Mouse (Mus musculus): ENCODE results near the gene Gm10073.

Gene Gm10073

DNA sequence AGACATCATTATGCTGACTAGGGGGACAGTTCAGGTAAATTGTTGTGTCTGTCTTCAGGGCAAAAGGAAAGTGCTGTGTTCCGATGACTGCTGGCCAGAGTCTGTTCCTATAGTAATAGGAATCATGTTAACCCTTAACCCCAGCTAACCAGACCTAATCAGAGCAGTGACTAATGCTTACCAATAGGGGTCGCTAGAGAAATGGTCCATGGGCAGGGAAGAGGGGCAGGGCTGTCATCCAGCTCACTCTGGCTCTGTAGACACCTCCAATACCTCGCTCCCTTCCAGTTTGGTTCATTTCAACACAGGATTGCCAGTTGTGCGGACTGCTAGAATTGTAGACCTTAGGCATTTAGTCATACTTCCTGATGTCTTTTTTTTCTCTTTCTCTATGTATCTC, 37.8 kb downstream of the Gm10073 start:
- peaks cover 6% of the 10 kb centered on the region for H3K9me3 ChIP-seq (ENCODE audit: low read length)
- peaks cover 59% of the 10 kb centered on the region for H3K36me3 ChIP-seq (ENCODE audit: insufficient read depth, low read length)
- TF ChIP-seq POU5F1 (IDR thresholded peaks at IDR 0.05; ENCODE audit: borderline replicate concordance, low read length), result no peak
- TF ChIP-seq NANOG (IDR thresholded peaks at IDR 0.05; ENCODE audit: borderline replicate concordance, low read length), result no peak
- peak; percentile 93 for TF ChIP-seq CTCF (conservative IDR thresholded peaks at IDR 0.05; ENCODE audit: low read length)
- H3K4me1 ChIP-seq (replicated peaks; ENCODE audit: low read depth, low read length), result peaks cover 48% of the 10 kb centered on the region
- no peaks in the 10 kb centered on the region for H3K27me3 ChIP-seq (ENCODE audit: insufficient read depth, low read length)
- H3K4me3 ChIP-seq (replicated peaks; ENCODE audit: low read length), result no peak overlapping the region

- Histone ChIP-seq H3K4me3 (replicated peaks; ENCODE audit: low read length) (no peak overlapping the region), H3K27me3 (ENCODE audit: insufficient read depth, low read length) (no peaks in the 10 kb centered on the region), H3K4me1 (replicated peaks; ENCODE audit: low read depth, low read length) (peaks cover 39% of the 10 kb centered on the region), H3K9me3 (ENCODE audit: low read length) (peaks cover 16% of the 10 kb centered on the region), H3K36me3 (ENCODE audit: insufficient read depth, low read length) (peaks cover 59% of the 10 kb centered on the region)
- no peak for TF ChIP-seq NANOG (IDR thresholded peaks at IDR 0.05; ENCODE audit: borderline replicate concordance, low read length)
- TF ChIP-seq POU5F1 (IDR thresholded peaks at IDR 0.05; ENCODE audit: borderline replicate concordance, low read length), result no peak
- TF ChIP-seq CTCF (conservative IDR thresholded peaks at IDR 0.05; ENCODE audit: low read length), result peak; percentile 99
Observed at GRCm38 (mm10) chr8:106534449-106534848, 38.8 kb downstream of the Gm10073 start.

- Histone ChIP-seq H3K4me1 (replicated peaks; ENCODE audit: low read depth, low read length) (peaks cover 38% of the 10 kb centered on the region), H3K27me3 (ENCODE audit: insufficient read depth, low read length) (no peaks in the 10 kb centered on the region), H3K4me3 (replicated peaks; ENCODE audit: low read length) (no peak overlapping the region), H3K36me3 (ENCODE audit: insufficient read depth, low read length) (peaks cover 55% of the 10 kb centered on the region), H3K9me3 (ENCODE audit: low read length) (peaks cover 21% of the 10 kb centered on the region)
- no peak for TF ChIP-seq POU5F1 (IDR thresholded peaks at IDR 0.05; ENCODE audit: borderline replicate concordance, low read length)
- no peak for TF ChIP-seq NANOG (IDR thresholded peaks at IDR 0.05; ENCODE audit: borderline replicate concordance, low read length)
- TF ChIP-seq CTCF (conservative IDR thresholded peaks at IDR 0.05; ENCODE audit: low read length), result no peak
Observed at GRCm38 (mm10) chr8:106533709-106534108, 39.6 kb downstream of the Gm10073 start.

- Histone ChIP-seq H3K27me3 (ENCODE audit: insufficient read depth, low read length) (no peaks in the 10 kb centered on the region), H3K4me1 (replicated peaks; ENCODE audit: low read depth, low read length) (peaks cover 42% of the 10 kb centered on the region), H3K36me3 (ENCODE audit: insufficient read depth, low read length) (peaks cover 37% of the 10 kb centered on the region), H3K9me3 (ENCODE audit: low read length) (peaks cover 40% of the 10 kb centered on the region), H3K4me3 (replicated peaks; ENCODE audit: low read length) (no peak overlapping the region)
- no peak for TF ChIP-seq POU5F1 (IDR thresholded peaks at IDR 0.05; ENCODE audit: borderline replicate concordance, low read length)
- peak; percentile 88 for TF ChIP-seq CTCF (conservative IDR thresholded peaks at IDR 0.05; ENCODE audit: low read length)
- no peak for TF ChIP-seq NANOG (IDR thresholded peaks at IDR 0.05; ENCODE audit: borderline replicate concordance, low read length)
Observed at GRCm38 (mm10) chr8:106530566-106530965, 42.7 kb downstream of the Gm10073 start.

- H3K27me3 ChIP-seq (ENCODE audit: insufficient read depth, low read length), result no peaks in the 10 kb centered on the region
- H3K4me3 ChIP-seq (replicated peaks; ENCODE audit: low read length), result no peak overlapping the region
- H3K36me3 ChIP-seq (ENCODE audit: insufficient read depth, low read length), result peaks cover 37% of the 10 kb centered on the region
- peaks cover 44% of the 10 kb centered on the region for H3K4me1 ChIP-seq (replicated peaks; ENCODE audit: low read depth, low read length)
- TF ChIP-seq NANOG (IDR thresholded peaks at IDR 0.05; ENCODE audit: borderline replicate concordance, low read length), result no peak
- no peak for TF ChIP-seq CTCF (conservative IDR thresholded peaks at IDR 0.05; ENCODE audit: low read length)
- TF ChIP-seq POU5F1 (IDR thresholded peaks at IDR 0.05; ENCODE audit: borderline replicate concordance, low read length), result no peak
- H3K9me3 ChIP-seq (ENCODE audit: low read length), result peaks cover 44% of the 10 kb centered on the region
Observed at GRCm38 (mm10) chr8:106529885-106530482, 43.3 kb downstream of the Gm10073 start.

DNA sequence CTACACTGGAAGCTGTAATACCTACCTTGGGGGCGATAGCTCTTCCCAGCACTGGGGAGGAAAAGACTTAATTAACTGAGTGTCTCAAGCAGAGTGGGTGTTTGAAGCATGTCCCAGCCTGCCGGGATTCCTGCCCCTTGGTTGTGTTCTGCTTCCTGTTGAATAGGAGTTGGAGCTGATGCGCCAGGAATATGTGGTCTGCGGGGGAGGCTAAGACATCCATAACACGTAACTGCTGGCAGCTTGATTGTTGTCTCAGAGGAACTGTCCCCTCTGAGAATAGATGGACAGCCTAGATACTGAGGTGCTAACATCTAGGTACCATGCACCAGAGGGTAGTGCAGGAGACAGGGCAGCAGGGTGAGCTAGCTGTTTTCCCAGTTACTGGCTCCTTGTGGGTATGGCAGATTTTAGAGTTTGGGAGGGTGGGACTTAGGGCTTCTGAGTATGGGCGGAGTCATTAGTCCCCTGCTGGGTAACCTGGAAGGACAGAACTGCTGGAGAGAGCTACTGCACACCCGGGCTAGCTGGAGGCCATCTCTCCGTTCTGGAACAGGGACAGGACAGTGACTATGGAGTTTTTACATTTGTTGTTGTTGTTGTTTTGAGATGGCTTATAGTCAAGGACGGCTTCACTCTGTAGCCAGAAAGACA, 44.5 kb downstream of the Gm10073 start:
- TF ChIP-seq CTCF (conservative IDR thresholded peaks at IDR 0.05; ENCODE audit: low read length) (no peak), POU5F1 (IDR thresholded peaks at IDR 0.05; ENCODE audit: borderline replicate concordance, low read length) (no peak), NANOG (IDR thresholded peaks at IDR 0.05; ENCODE audit: borderline replicate concordance, low read length) (no peak)
- peaks cover 42% of the 10 kb centered on the region for H3K36me3 ChIP-seq (ENCODE audit: insufficient read depth, low read length)
- no peak overlapping the region for H3K4me3 ChIP-seq (replicated peaks; ENCODE audit: low read length)
- peaks cover 40% of the 10 kb centered on the region for H3K4me1 ChIP-seq (replicated peaks; ENCODE audit: low read depth, low read length)
- peaks cover 45% of the 10 kb centered on the region for H3K9me3 ChIP-seq (ENCODE audit: low read length)
- H3K27me3 ChIP-seq (ENCODE audit: insufficient read depth, low read length), result no peaks in the 10 kb centered on the region

DNA sequence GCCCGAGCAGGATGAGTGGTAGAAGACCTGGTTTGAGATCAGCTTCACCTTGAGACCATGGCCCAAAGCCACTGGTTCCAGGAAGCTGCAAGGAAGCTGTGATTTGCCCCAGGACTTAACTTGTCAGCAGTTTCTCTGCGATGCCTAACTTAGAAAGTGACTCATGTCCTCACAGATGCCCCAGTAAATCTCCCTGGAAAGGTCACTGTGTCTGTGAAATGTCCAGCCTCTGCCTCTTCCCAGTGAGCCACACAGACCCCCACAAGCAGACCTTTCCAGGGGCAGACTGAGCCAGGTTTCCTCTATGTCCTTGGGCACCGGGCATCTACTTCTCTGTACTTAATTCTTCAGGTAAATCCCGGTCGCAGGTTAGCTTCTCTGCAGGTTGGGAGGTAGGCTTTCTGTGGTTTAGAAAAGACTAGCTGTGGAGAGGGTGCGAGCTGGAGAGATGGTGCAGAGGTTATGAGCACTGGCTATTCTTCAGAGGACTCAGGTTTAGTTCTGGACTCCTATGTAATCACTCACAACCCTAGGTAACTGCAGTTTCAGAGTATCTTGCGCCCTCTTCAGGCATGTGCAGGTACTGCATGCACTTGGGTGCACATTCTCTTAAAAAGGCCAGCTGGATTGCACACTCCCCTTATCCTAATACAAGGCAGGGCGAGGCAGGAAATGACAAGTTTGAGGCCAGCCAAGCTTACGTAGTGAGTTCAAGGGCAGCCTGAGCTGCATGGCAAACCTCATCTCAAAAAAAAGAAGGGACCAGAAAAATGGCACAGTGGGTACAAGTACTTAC, 45.8 kb downstream of the Gm10073 start:
- peaks cover 46% of the 10 kb centered on the region for H3K4me1 ChIP-seq (replicated peaks; ENCODE audit: low read depth, low read length)
- H3K36me3 ChIP-seq (ENCODE audit: insufficient read depth, low read length), result peaks cover 47% of the 10 kb centered on the region
- no peak overlapping the region for H3K4me3 ChIP-seq (replicated peaks; ENCODE audit: low read length)
- H3K27me3 ChIP-seq (ENCODE audit: insufficient read depth, low read length), result no peaks in the 10 kb centered on the region
- peaks cover 51% of the 10 kb centered on the region for H3K9me3 ChIP-seq (ENCODE audit: low read length)
- TF ChIP-seq POU5F1 (IDR thresholded peaks at IDR 0.05; ENCODE audit: borderline replicate concordance, low read length), result no peak
- TF ChIP-seq CTCF (conservative IDR thresholded peaks at IDR 0.05; ENCODE audit: low read length), result peak; percentile 88

DNA sequence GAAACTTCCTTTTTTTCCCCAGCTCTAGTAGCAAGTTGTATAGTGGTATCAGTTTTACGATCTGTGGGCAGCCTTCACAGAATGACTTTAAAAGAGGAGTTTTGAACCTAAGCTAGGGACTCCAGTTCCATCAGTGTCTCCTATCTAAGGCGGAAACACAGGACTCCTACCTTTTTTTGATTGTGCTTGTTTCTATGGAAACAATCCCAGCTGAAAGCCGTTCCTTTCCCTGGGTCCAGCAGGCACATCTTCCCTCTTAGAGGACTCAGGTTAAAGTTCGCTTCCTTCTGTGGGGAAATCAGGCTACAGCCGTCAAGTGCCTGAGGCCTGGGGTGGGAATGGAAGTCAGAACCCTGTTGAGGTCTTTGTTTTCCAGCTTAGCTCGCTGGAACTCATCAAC, 46.5 kb downstream of the Gm10073 start:
- H3K36me3 ChIP-seq (ENCODE audit: insufficient read depth, low read length), result peaks cover 54% of the 10 kb centered on the region
- H3K4me3 ChIP-seq (replicated peaks; ENCODE audit: low read length), result no peak overlapping the region
- peaks cover 46% of the 10 kb centered on the region for H3K4me1 ChIP-seq (replicated peaks; ENCODE audit: low read depth, low read length)

More for the DNA sequence above, 46.5 kb downstream of the Gm10073 start:
- peaks cover 51% of the 10 kb centered on the region for H3K9me3 ChIP-seq (ENCODE audit: low read length)
- TF ChIP-seq CTCF (conservative IDR thresholded peaks at IDR 0.05; ENCODE audit: low read length) (no peak), NANOG (IDR thresholded peaks at IDR 0.05; ENCODE audit: borderline replicate concordance, low read length) (no peak), POU5F1 (IDR thresholded peaks at IDR 0.05; ENCODE audit: borderline replicate concordance, low read length) (no peak)
- H3K27me3 ChIP-seq (ENCODE audit: insufficient read depth, low read length), result no peaks in the 10 kb centered on the region
